Mouse (Mus musculus) cerebellum, adult 2 months (tissue): ENCODE measurements around the gene BC048562.

Experiments used
- CTCF ChIP-seq: fragments of 200-500 bp; IDR thresholded peaks from 2 replicates; pipeline ENCODE4 v1.5.1; 2011; ENCODE audit warnings: low read depth, mild to moderate bottlenecking, control low read depth, low read length, moderate library complexity, borderline replicate concordance; ENCODE audit not compliant: insufficient read depth
- POLR2A ChIP-seq: fragments of 200-500 bp; IDR thresholded peaks from 2 replicates; pipeline ENCODE4 v1.6.1; 2011; ENCODE audit warnings: low read length, control low read depth, borderline replicate concordance; ENCODE audit not compliant: insufficient read depth

DNA sequence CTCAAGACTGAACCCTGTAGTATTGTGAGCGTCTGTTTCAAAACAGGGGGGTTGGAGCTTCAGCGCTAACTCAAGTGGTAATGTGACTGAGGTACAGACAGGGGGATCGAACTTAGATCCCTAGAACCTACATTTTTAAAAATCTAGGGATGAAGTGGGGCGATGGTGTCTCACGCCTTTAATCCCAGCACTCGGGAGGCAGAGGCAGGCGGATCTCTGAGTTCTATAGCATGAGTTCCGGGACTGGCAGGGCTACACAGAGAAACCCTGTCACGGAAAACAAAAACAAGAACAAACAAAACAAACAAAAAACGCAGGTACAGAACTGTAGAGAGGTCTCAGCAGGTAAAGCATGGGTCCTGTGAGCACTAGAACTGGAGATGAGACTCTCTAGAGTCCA lies 20.7 kb downstream of the BC048562 start:
- no peak for TF ChIP-seq POLR2A
- no peak for TF ChIP-seq CTCF
